Mouse (Mus musculus) heart, embryonic 11.5 days (tissue): ENCODE data around the gene Svop. TPM values are rescaled to one million over a fixed set of nuclear protein-coding genes. Genes with fewer than 3 reads are reported as not detected.
A peak's percentile ranks its signal among the peaks of the same experiment; 100 is the strongest.

Experiments used
- ATAC-seq: fragments of 200-750 bp; cut with Nextera tagmentation; replicated peaks from 2 replicates; pipeline ENCODE4 v1.8.0; 2017; ENCODE audit warnings: moderate library complexity; ENCODE audit not compliant: insufficient number of reproducible peaks, low FRiP score, low TSS enrichment
- H3K27ac ChIP-seq: fragments of 300-500 bp; sonication (generic); 2 replicates; pipeline ENCODE4 v1.5.1; 2014; ENCODE audit warnings: mild to moderate bottlenecking, low read depth, low read length
- H3K27me3 ChIP-seq: fragments of 300-500 bp; sonication (generic); 2 replicates; pipeline ENCODE4 v1.6.1; 2014; ENCODE audit warnings: mild to moderate bottlenecking, low read length, mixed read lengths; ENCODE audit not compliant: control insufficient read depth, insufficient read depth
- H3K36me3 ChIP-seq: fragments of 300-500 bp; sonication (generic); 2 replicates; pipeline ENCODE4 v1.6.1; 2014; ENCODE audit warnings: mild to moderate bottlenecking, low read length, moderate library complexity, mixed read lengths; ENCODE audit not compliant: control insufficient read depth, insufficient read depth
- H3K4me1 ChIP-seq: fragments of 300-500 bp; sonication (generic); 2 replicates; pipeline ENCODE4 v1.6.1; 2014; ENCODE audit warnings: low read length; ENCODE audit not compliant: control insufficient read depth, insufficient read depth
- H3K4me2 ChIP-seq: fragments of 300-500 bp; sonication (generic); 2 replicates; pipeline ENCODE4 v1.6.1; 2014; ENCODE audit warnings: mild to moderate bottlenecking, moderate library complexity
- H3K4me3 ChIP-seq: fragments of 300-500 bp; sonication (generic); 2 replicates; pipeline ENCODE4 v1.5.1; 2014; ENCODE audit warnings: low read depth, low read length
- H3K9ac ChIP-seq: fragments of 300-500 bp; sonication (generic); 2 replicates; pipeline ENCODE4 v1.6.1; 2014; ENCODE audit warnings: mild to moderate bottlenecking, low read depth, low read length, moderate library complexity
- H3K9me3 ChIP-seq: fragments of 300-500 bp; sonication (generic); replicated peaks from 2 replicates; pipeline ENCODE4 v1.6.1; 2016; ENCODE audit warnings: low read length; ENCODE audit not compliant: control insufficient read depth
- WGBS: fragments of 180-500 bp; shearing (Covaris S2); extraction: QIAGEN DNeasy Blood & Tissue Kit; methylation state at CpG from one replicate; pipeline ENCODE4 v1.1.7; 2014; ENCODE audit not compliant: insufficient replicate concordance; 5-methylcytosine and 5-hydroxymethylcytosine counted together
- polyA plus RNA-seq: library from polyadenylated mRNA; unstranded; fragments of >200 nt; fragmentation: Nextera tagmentation; extraction: Ambion mirVana; gene quantifications from 2 replicates; pipeline ENCODE4 v1.2.1, GENCODE M21; 2014

Gene Svop
- polyA plus RNA-seq, 1 experiment from 2014 or later, result not detected

GRCm38 (mm10) chr5:114065161-114065560 lies 26.2 kb downstream of the Svop start, which contains the start of gene Usp30:
TSS of gene Usp30 (plus strand) at chr5:114065461.
- Histone ChIP-seq H3K4me3 (no peak within 1 kb of the TSS), H3K4me1 (no peaks in the 10 kb centered on the region), H3K36me3 (no peaks in the 10 kb centered on the region), H3K27ac (no peak within 1 kb of the TSS), H3K9me3 (no peaks in the 10 kb centered on the region), H3K4me2 (no peak within 1 kb of the TSS), H3K9ac (no peak within 1 kb of the TSS), H3K27me3 (no peaks in the 10 kb centered on the region)
- ATAC-seq, result no peak
- 86% methylated on average over 6 of the region's 6 CpGs for WGBS

GRCm38 (mm10) chr5:114063958-114064357 lies 27.4 kb downstream of the Svop start:
- no peak overlapping the region for H3K27ac ChIP-seq
- H3K9ac ChIP-seq, result no peak overlapping the region
- no peaks in the 10 kb centered on the region for H3K27me3 ChIP-seq
- H3K4me1 ChIP-seq, result no peaks in the 10 kb centered on the region
- no peak overlapping the region for H3K4me2 ChIP-seq
- no peaks in the 10 kb centered on the region for H3K9me3 ChIP-seq
- no peaks in the 10 kb centered on the region for H3K36me3 ChIP-seq
- no peak for ATAC-seq
- no peak overlapping the region for H3K4me3 ChIP-seq
- WGBS, result 73% methylated on average over 4 of the region's 4 CpGs

DNA sequence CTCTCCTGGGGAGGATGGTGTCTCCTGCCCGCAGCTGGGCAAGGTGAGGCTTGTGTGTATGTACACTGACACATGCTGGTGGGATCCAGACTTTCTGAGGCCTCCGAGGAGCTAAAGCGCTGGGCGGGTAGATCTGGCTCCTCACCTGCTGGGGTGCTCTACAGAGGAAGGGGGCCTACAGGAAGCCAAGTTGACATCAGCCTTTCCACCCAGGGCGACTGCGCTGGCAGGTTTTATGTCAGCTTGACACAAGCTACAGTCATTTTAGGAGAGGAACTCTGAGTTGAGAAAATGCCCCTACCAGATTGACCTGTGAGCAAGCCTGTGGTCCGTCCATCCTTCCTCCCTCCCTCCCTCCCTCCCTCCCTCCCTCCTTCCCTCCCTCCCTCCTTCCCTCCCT lies 29.7 kb downstream of the Svop start:
- no peak for ATAC-seq
- Histone ChIP-seq H3K9ac (no peak overlapping the region), H3K27ac (no peak overlapping the region), H3K9me3 (no peaks in the 10 kb centered on the region), H3K4me2 (no peak overlapping the region), H3K27me3 (no peaks in the 10 kb centered on the region), H3K4me1 (no peaks in the 10 kb centered on the region), H3K36me3 (no peaks in the 10 kb centered on the region), H3K4me3 (no peak overlapping the region)
- WGBS, result 51% methylated on average over 7 of the region's 7 CpGs

- Histone ChIP-seq H3K36me3 (no peaks in the 10 kb centered on the region), H3K9ac (no peak overlapping the region), H3K27ac (no peak overlapping the region), H3K9me3 (no peaks in the 10 kb centered on the region), H3K27me3 (no peaks in the 10 kb centered on the region), H3K4me2 (no peak overlapping the region), H3K4me1 (peaks cover 3% of the 10 kb centered on the region; the same call in 1 of the 2 replicates), H3K4me3 (no peak overlapping the region)
- WGBS, result 66% methylated on average over 9 of the region's 9 CpGs
- no peak for ATAC-seq
These were observed 34.1 kb downstream of the Svop start for GRCm38 (mm10) chr5:114057129-114057731.

GRCm38 (mm10) chr5:114052246-114052761 lies 39.1 kb downstream of the Svop start:
- H3K4me1 ChIP-seq, result peaks cover 3% of the 10 kb centered on the region; the same call in 1 of the 2 replicates
- ATAC-seq, result no peak; the same call in 1 of the 2 replicates
- H3K4me3 ChIP-seq, result no peak overlapping the region
- no peaks in the 10 kb centered on the region for H3K9me3 ChIP-seq
- WGBS, result 23% methylated on average over 9 of the region's 9 CpGs
- H3K4me2 ChIP-seq, result peak overlapping the region; percentile 49
- H3K27me3 ChIP-seq, result 0 out of 2 replicates have a peak, but pooled peaks cover 3% of the 10 kb centered on the region
- peak overlapping the region; percentile 57 for H3K27ac ChIP-seq
- H3K36me3 ChIP-seq, result no peaks in the 10 kb centered on the region
- no peak overlapping the region for H3K9ac ChIP-seq

GRCm38 (mm10) chr5:114048731-114049308 lies 42.5 kb downstream of the Svop start:
- ATAC-seq, result no peak
- 56% methylated on average over 12 of the region's 12 CpGs for WGBS

DNA sequence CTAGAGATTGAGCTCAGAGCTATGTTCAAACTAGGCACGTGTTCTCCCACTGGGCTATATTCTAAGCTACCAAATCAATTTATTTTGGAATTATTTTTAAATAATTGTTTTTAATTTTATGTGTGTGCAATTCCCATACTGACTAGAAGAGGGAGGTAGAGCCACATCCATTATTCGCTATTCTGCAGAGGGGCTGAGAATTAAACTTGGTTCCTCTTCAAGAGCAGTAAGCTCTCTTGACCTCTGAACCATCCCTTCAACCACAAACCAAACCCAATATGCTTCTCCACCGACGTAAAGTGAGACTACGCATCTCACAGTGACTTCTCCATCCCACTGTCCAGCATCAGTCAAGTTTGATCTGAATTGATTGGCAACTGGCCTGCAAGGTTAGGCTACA lies 44.2 kb downstream of the Svop start:
- 0 out of 2 replicates have a peak, but pooled peaks cover under 1% of the 10 kb centered on the region for H3K4me1 ChIP-seq
- no peaks in the 10 kb centered on the region for H3K36me3 ChIP-seq
- H3K9me3 ChIP-seq, result no peaks in the 10 kb centered on the region
- no peak for ATAC-seq
- H3K4me2 ChIP-seq, result no peak overlapping the region
- no peak overlapping the region for H3K9ac ChIP-seq
- H3K4me3 ChIP-seq, result no peak overlapping the region
- H3K27ac ChIP-seq, result no peak overlapping the region
- H3K27me3 ChIP-seq, result 0 out of 2 replicates have a peak, but pooled peaks cover 3% of the 10 kb centered on the region
- 78% methylated on average over 5 of the region's 5 CpGs for WGBS

More at GRCm38 (mm10) chr5:114048731-114049308, 42.5 kb downstream of the Svop start:
- H3K27me3 ChIP-seq, result 0 out of 2 replicates have a peak, but pooled peaks cover 3% of the 10 kb centered on the region
- no peaks in the 10 kb centered on the region for H3K36me3 ChIP-seq
- peaks cover 3% of the 10 kb centered on the region; the same call in 1 of the 2 replicates for H3K4me1 ChIP-seq
- no peak overlapping the region for H3K9ac ChIP-seq
- H3K9me3 ChIP-seq, result no peaks in the 10 kb centered on the region
- no peak overlapping the region for H3K4me2 ChIP-seq
- H3K27ac ChIP-seq, result no peak overlapping the region
- H3K4me3 ChIP-seq, result no peak overlapping the region

GRCm38 (mm10) chr5:114046604-114047003 lies 44.8 kb downstream of the Svop start:
- Histone ChIP-seq H3K9ac (no peak overlapping the region), H3K9me3 (no peaks in the 10 kb centered on the region), H3K36me3 (no peaks in the 10 kb centered on the region), H3K4me1 (peaks cover 6% of the 10 kb centered on the region), H3K4me2 (no peak overlapping the region), H3K27me3 (0 out of 2 replicates have a peak, but pooled peaks cover 3% of the 10 kb centered on the region), H3K27ac (no peak overlapping the region), H3K4me3 (no peak overlapping the region)
- 45% methylated on average over 3 of the region's 3 CpGs for WGBS
- ATAC-seq, result no peak
